Mouse (Mus musculus): Measurements from ENCODE around the gene Grip1. TPM values are rescaled to one million over a fixed set of nuclear protein-coding genes. Genes with fewer than 3 reads are reported as not detected.

Grip1 gene
- polyA plus RNA-seq, 1 experiment from 2014 or later, result 16.2 TPM

- H3K4me3 ChIP-seq (ENCODE audit: low read depth, low read length), result no peak overlapping the region
- no peak overlapping the region for H3K9ac ChIP-seq (ENCODE audit: low read length)
- no peak overlapping the region for H3K27ac ChIP-seq (ENCODE audit: low read depth, low read length)
- 70% methylated on average over 9 of the region's 9 CpGs for WGBS
- no peaks in the 10 kb centered on the region for H3K9me3 ChIP-seq (ENCODE audit: control insufficient read depth, low read length)
- H3K27me3 ChIP-seq (ENCODE audit: control insufficient read depth, insufficient read depth, low read length), result no peaks in the 10 kb centered on the region
- H3K36me3 ChIP-seq (ENCODE audit: control insufficient read depth, insufficient read depth, low read length), result no peaks in the 10 kb centered on the region
- H3K4me2 ChIP-seq (ENCODE audit: low read depth), result no peak overlapping the region
- no peaks in the 10 kb centered on the region for H3K4me1 ChIP-seq (ENCODE audit: control insufficient read depth, insufficient read depth, low read length)
- no peak for DNase-seq (ENCODE audit: low spot score)
- ATAC-seq (ENCODE audit: insufficient read depth, low FRiP score, low TSS enrichment), result no peak
These were observed 431.0 kb downstream of the Grip1 start for GRCm38 (mm10) chr10:119884591-119884990.

- ATAC-seq (ENCODE audit: insufficient read depth, low FRiP score, low TSS enrichment), result no peak
- DNase-seq (ENCODE audit: low spot score), result no peak
- no peaks in the 10 kb centered on the region for H3K9me3 ChIP-seq (ENCODE audit: control insufficient read depth, low read length)
These were observed 431.9 kb downstream of the Grip1 start for GRCm38 (mm10) chr10:119885563-119885962.

GRCm38 (mm10) chr10:119886681-119887080 is 433.1 kb downstream of the Grip1 start:
- Histone ChIP-seq H3K27me3 (ENCODE audit: control insufficient read depth, insufficient read depth, low read length) (no peaks in the 10 kb centered on the region), H3K9ac (ENCODE audit: low read length) (no peak overlapping the region), H3K9me3 (ENCODE audit: control insufficient read depth, low read length) (no peaks in the 10 kb centered on the region), H3K4me3 (ENCODE audit: low read depth, low read length) (no peak overlapping the region), H3K4me1 (ENCODE audit: control insufficient read depth, insufficient read depth, low read length) (no peaks in the 10 kb centered on the region), H3K4me2 (ENCODE audit: low read depth) (no peak overlapping the region), H3K36me3 (ENCODE audit: control insufficient read depth, insufficient read depth, low read length) (no peaks in the 10 kb centered on the region), H3K27ac (ENCODE audit: low read depth, low read length) (no peak overlapping the region)
- no peak for ATAC-seq (ENCODE audit: insufficient read depth, low FRiP score, low TSS enrichment)
- WGBS, result 82% methylated on average over 1 of the region's 1 CpGs
- no peak for DNase-seq (ENCODE audit: low spot score)

More at GRCm38 (mm10) chr10:119885563-119885962, 431.9 kb downstream of the Grip1 start:
- WGBS, result 83% methylated on average over 6 of the region's 6 CpGs
- Histone ChIP-seq H3K4me3 (ENCODE audit: low read depth, low read length) (no peak overlapping the region), H3K27me3 (ENCODE audit: control insufficient read depth, insufficient read depth, low read length) (no peaks in the 10 kb centered on the region), H3K4me1 (ENCODE audit: control insufficient read depth, insufficient read depth, low read length) (no peaks in the 10 kb centered on the region), H3K9ac (ENCODE audit: low read length) (no peak overlapping the region), H3K36me3 (ENCODE audit: control insufficient read depth, insufficient read depth, low read length) (no peaks in the 10 kb centered on the region), H3K4me2 (ENCODE audit: low read depth) (no peak overlapping the region), H3K27ac (ENCODE audit: low read depth, low read length) (no peak overlapping the region)

GRCm38 (mm10) chr10:119902754-119903153 is 449.1 kb downstream of the Grip1 start:
- H3K4me2 ChIP-seq (ENCODE audit: low read depth), result no peak overlapping the region
- H3K27me3 ChIP-seq (ENCODE audit: control insufficient read depth, insufficient read depth, low read length), result no peaks in the 10 kb centered on the region
- no peak for DNase-seq (ENCODE audit: low spot score)
- no peaks in the 10 kb centered on the region for H3K9me3 ChIP-seq (ENCODE audit: control insufficient read depth, low read length)
- no peaks in the 10 kb centered on the region for H3K4me1 ChIP-seq (ENCODE audit: control insufficient read depth, insufficient read depth, low read length)
- WGBS, result 82% methylated on average over 4 of the region's 4 CpGs
- H3K4me3 ChIP-seq (ENCODE audit: low read depth, low read length), result no peak overlapping the region
- no peak overlapping the region for H3K27ac ChIP-seq (ENCODE audit: low read depth, low read length)
- no peaks in the 10 kb centered on the region for H3K36me3 ChIP-seq (ENCODE audit: control insufficient read depth, insufficient read depth, low read length)
- no peak for ATAC-seq (ENCODE audit: insufficient read depth, low FRiP score, low TSS enrichment)
- no peak overlapping the region for H3K9ac ChIP-seq (ENCODE audit: low read length)

GRCm38 (mm10) chr10:119906869-119907268 is 453.2 kb downstream of the Grip1 start:
- Histone ChIP-seq H3K27me3 (ENCODE audit: control insufficient read depth, insufficient read depth, low read length) (no peaks in the 10 kb centered on the region), H3K4me1 (ENCODE audit: control insufficient read depth, insufficient read depth, low read length) (no peaks in the 10 kb centered on the region), H3K36me3 (ENCODE audit: control insufficient read depth, insufficient read depth, low read length) (no peaks in the 10 kb centered on the region), H3K4me2 (ENCODE audit: low read depth) (no peak overlapping the region), H3K9me3 (ENCODE audit: control insufficient read depth, low read length) (no peaks in the 10 kb centered on the region), H3K9ac (ENCODE audit: low read length) (no peak overlapping the region), H3K4me3 (ENCODE audit: low read depth, low read length) (no peak overlapping the region), H3K27ac (ENCODE audit: low read depth, low read length) (no peak overlapping the region)
- no peak for ATAC-seq (ENCODE audit: insufficient read depth, low FRiP score, low TSS enrichment)
- WGBS, result 80% methylated on average over 7 of the region's 7 CpGs
- no peak for DNase-seq (ENCODE audit: low spot score)

- Histone ChIP-seq H3K27ac (ENCODE audit: low read depth, low read length) (no peak overlapping the region), H3K27me3 (ENCODE audit: control insufficient read depth, insufficient read depth, low read length) (no peaks in the 10 kb centered on the region), H3K4me2 (ENCODE audit: low read depth) (no peak overlapping the region), H3K9me3 (ENCODE audit: control insufficient read depth, low read length) (no peaks in the 10 kb centered on the region), H3K36me3 (ENCODE audit: control insufficient read depth, insufficient read depth, low read length) (no peaks in the 10 kb centered on the region), H3K4me3 (ENCODE audit: low read depth, low read length) (no peak overlapping the region), H3K4me1 (ENCODE audit: control insufficient read depth, insufficient read depth, low read length) (no peaks in the 10 kb centered on the region), H3K9ac (ENCODE audit: low read length) (no peak overlapping the region)
- no peak for ATAC-seq (ENCODE audit: insufficient read depth, low FRiP score, low TSS enrichment)
- 85% methylated on average over 9 of the region's 9 CpGs for WGBS
- no peak for DNase-seq (ENCODE audit: low spot score)
These were observed 464.4 kb downstream of the Grip1 start for GRCm38 (mm10) chr10:119917995-119918394.

GRCm38 (mm10) chr10:119927963-119928362 is 474.3 kb downstream of the Grip1 start:
- no peak overlapping the region for H3K9ac ChIP-seq (ENCODE audit: low read length)
- no peaks in the 10 kb centered on the region for H3K36me3 ChIP-seq (ENCODE audit: control insufficient read depth, insufficient read depth, low read length)
- H3K27me3 ChIP-seq (ENCODE audit: control insufficient read depth, insufficient read depth, low read length), result no peaks in the 10 kb centered on the region
- no peak overlapping the region for H3K27ac ChIP-seq (ENCODE audit: low read depth, low read length)
- H3K4me2 ChIP-seq (ENCODE audit: low read depth), result no peak overlapping the region
- ATAC-seq (ENCODE audit: insufficient read depth, low FRiP score, low TSS enrichment) (no peak), DNase-seq (ENCODE audit: low spot score) (no peak)
- 93% methylated on average over 5 of the region's 5 CpGs for WGBS
- H3K4me1 ChIP-seq (ENCODE audit: control insufficient read depth, insufficient read depth, low read length), result no peaks in the 10 kb centered on the region
- no peak overlapping the region for H3K4me3 ChIP-seq (ENCODE audit: low read depth, low read length)
- H3K9me3 ChIP-seq (ENCODE audit: control insufficient read depth, low read length), result no peaks in the 10 kb centered on the region

GRCm38 (mm10) chr10:119928921-119929320 is 475.3 kb downstream of the Grip1 start:
- Histone ChIP-seq H3K27ac (ENCODE audit: low read depth, low read length) (no peak overlapping the region), H3K9me3 (ENCODE audit: control insufficient read depth, low read length) (no peaks in the 10 kb centered on the region), H3K36me3 (ENCODE audit: control insufficient read depth, insufficient read depth, low read length) (no peaks in the 10 kb centered on the region), H3K4me3 (ENCODE audit: low read depth, low read length) (no peak overlapping the region), H3K27me3 (ENCODE audit: control insufficient read depth, insufficient read depth, low read length) (no peaks in the 10 kb centered on the region), H3K9ac (ENCODE audit: low read length) (no peak overlapping the region), H3K4me2 (ENCODE audit: low read depth) (no peak overlapping the region), H3K4me1 (ENCODE audit: control insufficient read depth, insufficient read depth, low read length) (no peaks in the 10 kb centered on the region)
- 81% methylated on average over 2 of the region's 2 CpGs for WGBS
- ATAC-seq (ENCODE audit: insufficient read depth, low FRiP score, low TSS enrichment) (no peak), DNase-seq (ENCODE audit: low spot score) (no peak)

- no peak overlapping the region for H3K4me3 ChIP-seq (ENCODE audit: low read depth, low read length)
- WGBS, result 70% methylated on average over 4 of the region's 4 CpGs
- ATAC-seq (ENCODE audit: insufficient read depth, low FRiP score, low TSS enrichment), result no peak
- H3K36me3 ChIP-seq (ENCODE audit: control insufficient read depth, insufficient read depth, low read length), result no peaks in the 10 kb centered on the region
- H3K4me2 ChIP-seq (ENCODE audit: low read depth), result no peak overlapping the region
- H3K9ac ChIP-seq (ENCODE audit: low read length), result no peak overlapping the region
- no peaks in the 10 kb centered on the region for H3K4me1 ChIP-seq (ENCODE audit: control insufficient read depth, insufficient read depth, low read length)
- DNase-seq (ENCODE audit: low spot score), result no peak
- no peaks in the 10 kb centered on the region for H3K27me3 ChIP-seq (ENCODE audit: control insufficient read depth, insufficient read depth, low read length)
- H3K27ac ChIP-seq (ENCODE audit: low read depth, low read length), result no peak overlapping the region
- no peaks in the 10 kb centered on the region for H3K9me3 ChIP-seq (ENCODE audit: control insufficient read depth, low read length)
These were observed 479.2 kb downstream of the Grip1 start for GRCm38 (mm10) chr10:119932794-119933193.

Data from neural tube, embryonic 11.5 days (tissue).